Mouse (Mus musculus): ENCODE results near the gene Cc2d1b. TPM values are rescaled to one million over a fixed set of nuclear protein-coding genes. Genes with fewer than 3 reads are reported as not detected.

The Cc2d1b gene
- total RNA-seq, 2 experiments from 2014 or later, result 16.7 to 29.0 TPM

GRCm38 (mm10) chr4:108637721-108638120 lies 18.0 kb downstream of the Cc2d1b start:
- ATAC-seq (ENCODE audit: poor library complexity, severe bottlenecking), result no peak

- ATAC-seq (ENCODE audit: poor library complexity, severe bottlenecking), result peak; percentile 27; the same call in 1 of the 2 replicates
Measured at GRCm38 (mm10) chr4:108638752-108639151, 19.0 kb downstream of the Cc2d1b start.

GRCm38 (mm10) chr4:108664407-108664806 lies 44.7 kb downstream of the Cc2d1b start:
- no peak for ATAC-seq (ENCODE audit: poor library complexity, severe bottlenecking)

Other genes starting within 250 kb of the Cc2d1b start
- not detected in 2 replicates for gene Shisal2a, start 236.6 kb upstream of the Cc2d1b start, total RNA-seq (2015)
- gene Shisal2a, start 236.6 kb upstream of the Cc2d1b start, total RNA-seq (2017), result not detected in 2 replicates
- gene Gpx7, start 213.0 kb upstream of the Cc2d1b start, total RNA-seq (2015), result 0.38 and 3.6 TPM in 2 replicates
- gene Gpx7, start 213.0 kb upstream of the Cc2d1b start, total RNA-seq (2017), result 0.11 and 1.0 TPM in 2 replicates
- 34.5 and 39.4 TPM in 2 replicates for gene Tut4, start 160.5 kb upstream of the Cc2d1b start, total RNA-seq (2015)
- gene Tut4, start 160.5 kb upstream of the Cc2d1b start, total RNA-seq (2017), result 18.2 and 26.0 TPM in 2 replicates
- 47.2 and 49.8 TPM in 2 replicates for gene Prpf38a, start 40.6 kb upstream of the Cc2d1b start, total RNA-seq (2015)
- gene Prpf38a, start 40.6 kb upstream of the Cc2d1b start, total RNA-seq (2017), result 78.5 and 92.3 TPM in 2 replicates
- 5.0 and 5.1 TPM in 2 replicates for gene Orc1, start 40.5 kb upstream of the Cc2d1b start, total RNA-seq (2015)
- 4.1 and 5.6 TPM in 2 replicates for gene Orc1, start 40.5 kb upstream of the Cc2d1b start, total RNA-seq (2017)
- gene 3110021N24Rik, start 99.7 kb downstream of the Cc2d1b start, total RNA-seq (2015), result 0.46 TPM in 1 of 2 replicates, not detected in the other
- 0.33 and 0.49 TPM in 2 replicates for gene 3110021N24Rik, start 99.7 kb downstream of the Cc2d1b start, total RNA-seq (2017)
- gene Zfyve9, start 160.9 kb downstream of the Cc2d1b start, total RNA-seq (2015), result 12.2 and 13.0 TPM in 2 replicates
- gene Zfyve9, start 160.9 kb downstream of the Cc2d1b start, total RNA-seq (2017), result 13.7 and 15.7 TPM in 2 replicates
- gene Btf3l4, start 213.7 kb downstream of the Cc2d1b start, total RNA-seq (2015), result 73.0 and 80.3 TPM in 2 replicates
- 51.2 and 57.6 TPM in 2 replicates for gene Btf3l4, start 213.7 kb downstream of the Cc2d1b start, total RNA-seq (2017)
- 48.6 and 56.1 TPM in 2 replicates for gene Txndc12, start 214.7 kb downstream of the Cc2d1b start, total RNA-seq (2015)
- gene Txndc12, start 214.7 kb downstream of the Cc2d1b start, total RNA-seq (2017), result 66.5 and 66.7 TPM in 2 replicates
- gene Kti12, start 227.8 kb downstream of the Cc2d1b start, total RNA-seq (2015), result 15.6 and 20.7 TPM in 2 replicates
- gene Kti12, start 227.8 kb downstream of the Cc2d1b start, total RNA-seq (2017), result 11.1 and 11.4 TPM in 2 replicates
- gene A730015C16Rik, start 228.7 kb downstream of the Cc2d1b start, total RNA-seq (2015), result not detected in 2 replicates
- 0.15 and 0.24 TPM in 2 replicates for gene A730015C16Rik, start 228.7 kb downstream of the Cc2d1b start, total RNA-seq (2017)

All from megakaryocyte, adult 5-6 weeks (primary cell).